In the genomic region with DNA sequence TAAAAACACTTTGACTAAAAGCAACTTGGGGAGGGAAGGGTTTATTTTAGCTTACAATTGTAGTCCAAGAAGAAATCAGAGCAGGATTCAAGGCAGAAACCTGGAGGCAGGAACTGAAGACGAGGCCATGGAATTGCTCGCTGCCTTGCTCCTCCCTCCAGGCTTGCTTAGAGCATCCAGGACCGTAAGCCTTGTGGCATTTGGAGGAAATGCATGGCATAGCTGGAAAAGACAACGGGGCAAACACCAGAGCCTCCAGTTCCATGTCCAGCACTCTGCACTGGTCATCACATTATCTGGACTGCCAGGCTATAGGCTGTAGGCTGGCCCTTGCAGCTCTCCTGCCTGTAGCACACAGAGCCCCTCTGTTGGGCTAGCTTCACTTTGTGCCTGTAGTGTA, we compare ENCODE assay signal across 24 mouse cellular contexts. TPM values are rescaled to one million over a fixed set of nuclear protein-coding genes. Genes with fewer than 3 reads are reported as not detected.
DNase-seq lines count a peak whose midpoint lies in the region; ATAC-seq lines count a peak whose summit lies in the region.
"Had no signal": no experiment of that assay in that cellular context is flagged by ENCODE, and none has a peak within 500 bp of the region (broad histone marks: within the 10 kb centered on the region; RNA-seq: fewer than 3 reads in every experiment).

No protein-coding gene starts in this region.

- no peaks in the 10 kb centered on the region for H3K9me3 ChIP-seq in limb, embryonic 13.5 days
- H3K9me3 ChIP-seq in limb, embryonic 10.5 days (replicated peaks) = no peaks in the 10 kb centered on the region
- H3K9me3 ChIP-seq in midbrain, embryonic 14.5 days (ENCODE audit: control insufficient read depth, low read length) = no peaks in the 10 kb centered on the region
- H3K9me3 ChIP-seq in midbrain, embryonic 10.5 days (replicated peaks) = no peaks in the 10 kb centered on the region
- H3K9me3 ChIP-seq in neural tube, embryonic 15.5 days (replicated peaks) = no peaks in the 10 kb centered on the region
- H3K9me3 ChIP-seq: forebrain, embryonic 13.5 days; heart, embryonic 15.5 days; hindbrain, embryonic 15.5 days; intestine, embryonic 15.5 days had no signal

- WGBS in limb, embryonic 13.5 days = 73% methylated on average over 4 of the region's 4 CpGs
- 77% methylated on average over 4 of the region's 4 CpGs for WGBS in limb, embryonic 10.5 days
- WGBS in midbrain, embryonic 14.5 days = 71% methylated on average over 4 of the region's 4 CpGs
- WGBS in midbrain, embryonic 10.5 days = 82% methylated on average over 4 of the region's 4 CpGs
- WGBS in neural tube, embryonic 15.5 days = 72% methylated on average over 4 of the region's 4 CpGs

- H3K27me3 ChIP-seq in limb, embryonic 13.5 days = no peaks in the 10 kb centered on the region
- H3K27me3 ChIP-seq in limb, embryonic 10.5 days (ENCODE audit: low read depth, poor library complexity, severe bottlenecking) = no peaks in the 10 kb centered on the region
- no peaks in the 10 kb centered on the region for H3K27me3 ChIP-seq in midbrain, embryonic 14.5 days (ENCODE audit: control insufficient read depth, insufficient read depth, low read length)
- H3K27me3 ChIP-seq in midbrain, embryonic 10.5 days (ENCODE audit: low read depth, poor library complexity, severe bottlenecking) = no peaks in the 10 kb centered on the region
- no peaks in the 10 kb centered on the region for H3K27me3 ChIP-seq in neural tube, embryonic 15.5 days (replicated peaks)
- H3K27me3 ChIP-seq: forebrain, embryonic 13.5 days; heart, embryonic 15.5 days; hindbrain, embryonic 15.5 days; intestine, embryonic 15.5 days had no signal

- no peak for ATAC-seq in limb, embryonic 13.5 days (ENCODE audit: low FRiP score, low read depth)
- no peak for ATAC-seq in midbrain, embryonic 14.5 days (ENCODE audit: low FRiP score, low TSS enrichment)
- no peak for ATAC-seq in neural tube, embryonic 15.5 days (ENCODE audit: low FRiP score)
- ATAC-seq: forebrain, embryonic 13.5 days; intestine, embryonic 15.5 days; midbrain, embryonic 16.5 days had no signal

- peaks cover 37% of the 10 kb centered on the region for H3K4me1 ChIP-seq in limb, embryonic 13.5 days
- peaks cover 26% of the 10 kb centered on the region for H3K4me1 ChIP-seq in limb, embryonic 10.5 days
- peaks cover 7% of the 10 kb centered on the region for H3K4me1 ChIP-seq in midbrain, embryonic 14.5 days (ENCODE audit: control insufficient read depth, insufficient read depth, low read length)
- peaks cover 42% of the 10 kb centered on the region for H3K4me1 ChIP-seq in midbrain, embryonic 10.5 days
- H3K4me1 ChIP-seq in neural tube, embryonic 15.5 days = peaks cover 54% of the 10 kb centered on the region

- H3K4me3 ChIP-seq in limb, embryonic 13.5 days = no peak overlapping the region
- no peak overlapping the region for H3K4me3 ChIP-seq in limb, embryonic 10.5 days
- no peak overlapping the region for H3K4me3 ChIP-seq in midbrain, embryonic 14.5 days (replicated peaks; ENCODE audit: low read depth, low read length)
- H3K4me3 ChIP-seq in midbrain, embryonic 10.5 days = no peak overlapping the region
- no peak overlapping the region for H3K4me3 ChIP-seq in neural tube, embryonic 15.5 days (replicated peaks)
- H3K4me3 ChIP-seq: forebrain, embryonic 13.5 days; gastrocnemius, adult 2 months; heart, embryonic 15.5 days; hindbrain, embryonic 15.5 days; intestine, embryonic 15.5 days had no signal

- DNase-seq in limb, embryonic 10.5 days (ENCODE audit: low spot score) = no peak
- DNase-seq in midbrain, embryonic 14.5 days = no peak
- no peak for DNase-seq in midbrain, embryonic 10.5 days (ENCODE audit: low spot score)
- DNase-seq in ZHBTc4 (ENCODE audit: low read depth, low spot score) = peak; percentile 40
- no peak for DNase-seq in frontal cortex, adult 2 months (ENCODE audit: extremely low spot score in 1 of 2, low spot score in 1 of 2)
- DNase-seq in heart, adult 8-10 months (ENCODE audit: low spot score) = no peak
- DNase-seq: adrenal gland, postnatal 36 days; cerebellum, adult 11 months; cerebellum, postnatal 10 days; gastrocnemius, adult 2 months; heart, postnatal 4 days; lung, postnatal 14 days; right cerebral cortex, postnatal 14 days; spleen, adult 18-20 months; thymus, postnatal 14 days had no signal

- H3K36me3 ChIP-seq in limb, embryonic 13.5 days = peaks cover 67% of the 10 kb centered on the region
- H3K36me3 ChIP-seq in limb, embryonic 10.5 days = peaks cover 83% of the 10 kb centered on the region
- peaks cover 56% of the 10 kb centered on the region for H3K36me3 ChIP-seq in midbrain, embryonic 14.5 days (ENCODE audit: control insufficient read depth, insufficient read depth, low read length)
- peaks cover 82% of the 10 kb centered on the region for H3K36me3 ChIP-seq in midbrain, embryonic 10.5 days
- peaks cover 49% of the 10 kb centered on the region for H3K36me3 ChIP-seq in neural tube, embryonic 15.5 days

- H3K9ac ChIP-seq in limb, embryonic 13.5 days = 0 out of 2 replicates have a peak overlapping the region, but pooled peaks have one; percentile 0
- peak overlapping the region; percentile 4; the same call in 1 of the 2 replicates for H3K9ac ChIP-seq in midbrain, embryonic 14.5 days (replicated peaks; ENCODE audit: low read length)
- peak overlapping the region; percentile 17; the same call in 1 of the 2 replicates for H3K9ac ChIP-seq in neural tube, embryonic 15.5 days (replicated peaks)
- H3K9ac ChIP-seq: forebrain, embryonic 13.5 days; heart, embryonic 15.5 days; hindbrain, embryonic 15.5 days; intestine, embryonic 15.5 days had no signal

- H3K4me2 ChIP-seq in limb, embryonic 13.5 days (replicated peaks) = no peak overlapping the region
- no peak overlapping the region for H3K4me2 ChIP-seq in midbrain, embryonic 14.5 days (ENCODE audit: low read length)
- no peak overlapping the region for H3K4me2 ChIP-seq in neural tube, embryonic 15.5 days
- H3K4me2 ChIP-seq: forebrain, embryonic 13.5 days; heart, embryonic 15.5 days; hindbrain, embryonic 15.5 days; intestine, embryonic 15.5 days had no signal

- no peak overlapping the region for H3K27ac ChIP-seq in limb, embryonic 13.5 days
- no peak overlapping the region for H3K27ac ChIP-seq in limb, embryonic 10.5 days
- H3K27ac ChIP-seq in midbrain, embryonic 14.5 days (replicated peaks; ENCODE audit: low read depth, low read length) = no peak overlapping the region
- no peak overlapping the region for H3K27ac ChIP-seq in midbrain, embryonic 10.5 days (replicated peaks)
- H3K27ac ChIP-seq in neural tube, embryonic 15.5 days (replicated peaks) = no peak overlapping the region
- H3K27ac ChIP-seq: forebrain, embryonic 13.5 days; gastrocnemius, adult 2 months; heart, embryonic 15.5 days; hindbrain, embryonic 15.5 days; intestine, embryonic 15.5 days; kidney, postnatal 0 days had no signal

RNA-seq across cellular contexts. Expression of a gene that starts 4.0 kb away (rescaled TPM):
- polyA plus RNA-seq in limb, embryonic 13.5 days (2015; fragmentation: Nextera tagmentation; extraction: Ambion mirVana) = 22.3 and 23.6 TPM in 2 replicates
- polyA plus RNA-seq in limb, embryonic 10.5 days (2016; fragmentation: Nextera tagmentation; extraction: Ambion mirVana) = 21.1 and 21.7 TPM in 2 replicates
- polyA plus RNA-seq in midbrain, embryonic 14.5 days (2014; fragmentation: Nextera tagmentation; extraction: Ambion mirVana) = 19.1 and 21.7 TPM in 2 replicates
- polyA plus RNA-seq in midbrain, embryonic 10.5 days (2016; fragmentation: Nextera tagmentation; extraction: Ambion mirVana) = 18.6 and 21.6 TPM in 2 replicates
- polyA plus RNA-seq in neural tube, embryonic 15.5 days (2015; fragmentation: Nextera tagmentation; extraction: Ambion mirVana) = 19.3 and 19.7 TPM in 2 replicates
- 42.4 and 46.4 TPM in 2 replicates for polyA plus RNA-seq in frontal cortex, adult 2 months (2012; rRNA removed)
- 1 to 10 TPM; 4.6 to 6.7 (median 5.3) TPM for total RNA-seq in heart, adult 8-10 months (2022)

RNA-seq across cellular contexts. Expression of a gene that starts 4.4 kb away (rescaled TPM):
- polyA plus RNA-seq in limb, embryonic 13.5 days (2015; fragmentation: Nextera tagmentation; extraction: Ambion mirVana) = 65.5 and 66.7 TPM in 2 replicates
- polyA plus RNA-seq in limb, embryonic 10.5 days (2016; fragmentation: Nextera tagmentation; extraction: Ambion mirVana) = 84.8 and 86.0 TPM in 2 replicates
- polyA plus RNA-seq in midbrain, embryonic 14.5 days (2014; fragmentation: Nextera tagmentation; extraction: Ambion mirVana) = 19.1 and 23.2 TPM in 2 replicates
- polyA plus RNA-seq in midbrain, embryonic 10.5 days (2016; fragmentation: Nextera tagmentation; extraction: Ambion mirVana) = 81.6 and 81.9 TPM in 2 replicates
- polyA plus RNA-seq in neural tube, embryonic 15.5 days (2015; fragmentation: Nextera tagmentation; extraction: Ambion mirVana) = 21.6 and 31.7 TPM in 2 replicates
- polyA plus RNA-seq in frontal cortex, adult 2 months (2012; rRNA removed) = 12.9 and 13.9 TPM in 2 replicates
- 1 to 10 TPM; 9.0 to 9.8 (median 9.7) TPM for total RNA-seq in heart, adult 8-10 months (2022)

RNA-seq across cellular contexts. Expression of a gene that starts 14.0 kb away (rescaled TPM):
- 518 and 520 TPM in 2 replicates for polyA plus RNA-seq in limb, embryonic 13.5 days (2015; fragmentation: Nextera tagmentation; extraction: Ambion mirVana)
- polyA plus RNA-seq in limb, embryonic 10.5 days (2016; fragmentation: Nextera tagmentation; extraction: Ambion mirVana) = 944 and 1,066 TPM in 2 replicates
- 28.3 and 42.4 TPM in 2 replicates for polyA plus RNA-seq in midbrain, embryonic 14.5 days (2014; fragmentation: Nextera tagmentation; extraction: Ambion mirVana)
- polyA plus RNA-seq in midbrain, embryonic 10.5 days (2016; fragmentation: Nextera tagmentation; extraction: Ambion mirVana) = 562 and 684 TPM in 2 replicates
- 81.1 and 86.0 TPM in 2 replicates for polyA plus RNA-seq in neural tube, embryonic 15.5 days (2015; fragmentation: Nextera tagmentation; extraction: Ambion mirVana)
- 9.2 and 11.0 TPM in 2 replicates for polyA plus RNA-seq in frontal cortex, adult 2 months (2012; rRNA removed)
- not detected for total RNA-seq in heart, adult 8-10 months (2022)
- total RNA-seq: megakaryocyte progenitor cell, adult 5-6 weeks had no signal

RNA-seq across cellular contexts. Expression of a gene that starts 15.2 kb away (rescaled TPM):
- 66.5 and 73.9 TPM in 2 replicates for polyA plus RNA-seq in limb, embryonic 13.5 days (2015; fragmentation: Nextera tagmentation; extraction: Ambion mirVana)
- 75.0 and 81.3 TPM in 2 replicates for polyA plus RNA-seq in limb, embryonic 10.5 days (2016; fragmentation: Nextera tagmentation; extraction: Ambion mirVana)
- polyA plus RNA-seq in midbrain, embryonic 14.5 days (2014; fragmentation: Nextera tagmentation; extraction: Ambion mirVana) = 55.8 and 56.3 TPM in 2 replicates
- polyA plus RNA-seq in midbrain, embryonic 10.5 days (2016; fragmentation: Nextera tagmentation; extraction: Ambion mirVana) = 78.3 and 81.6 TPM in 2 replicates
- 51.0 and 59.5 TPM in 2 replicates for polyA plus RNA-seq in neural tube, embryonic 15.5 days (2015; fragmentation: Nextera tagmentation; extraction: Ambion mirVana)
- polyA plus RNA-seq in frontal cortex, adult 2 months (2012; rRNA removed) = 80.0 and 80.7 TPM in 2 replicates
- 10 to 100 TPM; 73.5 to 80.6 (median 77.1) TPM for total RNA-seq in heart, adult 8-10 months (2022)

RNA-seq across cellular contexts. Expression of a gene that starts 28.4 kb away (rescaled TPM):
- polyA plus RNA-seq in limb, embryonic 13.5 days (2015; fragmentation: Nextera tagmentation; extraction: Ambion mirVana) = 205 and 221 TPM in 2 replicates
- 272 and 313 TPM in 2 replicates for polyA plus RNA-seq in limb, embryonic 10.5 days (2016; fragmentation: Nextera tagmentation; extraction: Ambion mirVana)
- 157 and 185 TPM in 2 replicates for polyA plus RNA-seq in midbrain, embryonic 14.5 days (2014; fragmentation: Nextera tagmentation; extraction: Ambion mirVana)
- polyA plus RNA-seq in midbrain, embryonic 10.5 days (2016; fragmentation: Nextera tagmentation; extraction: Ambion mirVana) = 176 and 213 TPM in 2 replicates
- polyA plus RNA-seq in neural tube, embryonic 15.5 days (2015; fragmentation: Nextera tagmentation; extraction: Ambion mirVana) = 137 and 160 TPM in 2 replicates
- polyA plus RNA-seq in frontal cortex, adult 2 months (2012; rRNA removed) = 171 and 183 TPM in 2 replicates
- total RNA-seq in heart, adult 8-10 months (2022) = 100 to 1,000 TPM; 109 to 118 (median 117) TPM
